Mouse (Mus musculus) bone marrow macrophage, adult 2 months (primary cell): ENCODE data around the gene Prr14.

Experiments used
- CTCF ChIP-seq: IDR thresholded peaks from 2 replicates; pipeline ENCODE4 v1.5.1; 2012; ENCODE audit warnings: low read depth, mild to moderate bottlenecking, low read length, moderate library complexity
- POLR2A ChIP-seq: IDR thresholded peaks from 2 replicates; pipeline ENCODE4 v1.6.1; 2012; ENCODE audit warnings: mild to moderate bottlenecking, low read depth, low read length, borderline replicate concordance

DNA sequence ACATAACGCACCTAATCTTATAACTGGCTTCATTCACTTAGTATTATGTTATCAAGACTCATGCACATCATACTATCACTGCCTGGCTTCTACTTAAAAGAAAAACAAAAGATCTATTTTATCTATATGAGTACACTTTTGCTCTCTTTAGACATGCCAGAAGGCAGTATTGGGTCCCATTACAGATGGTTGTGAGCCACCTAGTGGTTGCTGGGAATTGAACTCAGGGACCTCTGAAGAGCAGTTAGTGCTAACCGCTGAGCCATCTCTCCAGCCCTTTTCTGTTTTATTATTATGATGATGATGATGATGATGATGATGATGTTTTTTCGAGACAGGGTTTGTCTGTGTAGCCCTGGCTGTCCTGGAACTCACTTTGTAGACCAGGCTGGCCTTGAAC is 39.0 kb downstream of the Prr14 start:
- TF ChIP-seq CTCF, result no peak
- TF ChIP-seq POLR2A, result no peak
